Mouse (Mus musculus): ENCODE measurements around the gene E130114P18Rik. TPM values are rescaled to one million over a fixed set of nuclear protein-coding genes. Genes with fewer than 3 reads are reported as not detected.

E130114P18Rik gene
- total RNA-seq, 2 experiments from 2014 or later: 0.38 to 0.39 TPM

- intact Hi-C loops (cut with DNase I; ENCODE audit: low total_unique reads): no loop called here
- DNase-seq: no peak
Observed at GRCm38 (mm10) chr4:97765341-97766020, 12.4 kb downstream of the E130114P18Rik start.

GRCm38 (mm10) chr4:97764616-97765015, 13.3 kb downstream of the E130114P18Rik start:
- intact Hi-C loops (cut with DNase I; ENCODE audit: low total_unique reads): no loop called here
- DNase-seq: no peak

GRCm38 (mm10) chr4:97758661-97759060, 19.2 kb downstream of the E130114P18Rik start:
- intact Hi-C loops (cut with DNase I; ENCODE audit: low total_unique reads): loop anchor here (10.0 kb wide), 1 partner anchor 246 kb away; no protein-coding TSS in a partner anchor
- no peak for DNase-seq

GRCm38 (mm10) chr4:97757978-97758461, 19.9 kb downstream of the E130114P18Rik start:
- intact Hi-C loops (cut with DNase I; ENCODE audit: low total_unique reads): loop anchor here (10.0 kb wide), 1 partner anchor 247 kb away; no protein-coding TSS in a partner anchor
- DNase-seq: peak; percentile 22

- intact Hi-C loops (cut with DNase I; ENCODE audit: low total_unique reads): loop anchor here (10.0 kb wide), 1 partner anchor 247 kb away; no protein-coding TSS in a partner anchor
- DNase-seq: peak; percentile 79
Observed at GRCm38 (mm10) chr4:97757207-97757977, 20.5 kb downstream of the E130114P18Rik start.

GRCm38 (mm10) chr4:97754241-97754640, 23.6 kb downstream of the E130114P18Rik start:
- intact Hi-C loops (cut with DNase I; ENCODE audit: low total_unique reads): loop anchor here (5.0 to 10.0 kb wide), 3 partner anchors 251 to 568 kb away; no protein-coding TSS in a partner anchor
- DNase-seq: peak; percentile 73

- DNase-seq: no peak
- intact Hi-C loops (cut with DNase I; ENCODE audit: low total_unique reads): loop anchor here (5.0 to 10.0 kb wide), 3 partner anchors 251 to 569 kb away; no protein-coding TSS in a partner anchor
Observed at GRCm38 (mm10) chr4:97753521-97753920, 24.4 kb downstream of the E130114P18Rik start.

GRCm38 (mm10) chr4:97752276-97753010, 25.4 kb downstream of the E130114P18Rik start:
- DNase-seq: no peak
- intact Hi-C loops (cut with DNase I; ENCODE audit: low total_unique reads): loop anchor here (5.0 to 10.0 kb wide), 3 partner anchors 252 to 570 kb away; no protein-coding TSS in a partner anchor

GRCm38 (mm10) chr4:97751483-97752251, 26.2 kb downstream of the E130114P18Rik start:
- intact Hi-C loops (cut with DNase I; ENCODE audit: low total_unique reads): loop anchor here (5.0 to 10.0 kb wide), 3 partner anchors 253 to 571 kb away; no protein-coding TSS in a partner anchor
- DNase-seq: peak; percentile 86

- intact Hi-C loops (cut with DNase I; ENCODE audit: low total_unique reads): loop anchor here (5.0 to 10.0 kb wide), 3 partner anchors 254 to 571 kb away; no protein-coding TSS in a partner anchor
- DNase-seq: peak; percentile 94
Observed at GRCm38 (mm10) chr4:97751030-97751482, 26.8 kb downstream of the E130114P18Rik start.

GRCm38 (mm10) chr4:97750401-97750800, 27.5 kb downstream of the E130114P18Rik start:
- DNase-seq: no peak
- intact Hi-C loops (cut with DNase I; ENCODE audit: low total_unique reads): loop anchor here (5.0 to 10.0 kb wide), 3 partner anchors 254 to 572 kb away; no protein-coding TSS in a partner anchor

GRCm38 (mm10) chr4:97746106-97746900, 31.6 kb downstream of the E130114P18Rik start:
- no peak for DNase-seq
- intact Hi-C loops (cut with DNase I; ENCODE audit: low total_unique reads): loop anchor here (2.0 to 10.0 kb wide), 6 partner anchors 72 to 1042 kb away; no protein-coding TSS in a partner anchor

- peak; percentile 82 for DNase-seq
- intact Hi-C loops (cut with DNase I; ENCODE audit: low total_unique reads): loop anchor here (2.0 to 10.0 kb wide), 6 partner anchors 71 to 1041 kb away; no protein-coding TSS in a partner anchor
Observed at GRCm38 (mm10) chr4:97745296-97746105, 32.4 kb downstream of the E130114P18Rik start.

- intact Hi-C loops (cut with DNase I; ENCODE audit: low total_unique reads): loop anchor here (10.0 kb wide), 4 partner anchors 69 to 1039 kb away; no protein-coding TSS in a partner anchor
- no peak for DNase-seq
Observed at GRCm38 (mm10) chr4:97743932-97744331, 33.9 kb downstream of the E130114P18Rik start.

GRCm38 (mm10) chr4:97733392-97733791, 44.5 kb downstream of the E130114P18Rik start:
- no peak for DNase-seq
- intact Hi-C loops (cut with DNase I; ENCODE audit: low total_unique reads): no loop called here

GRCm38 (mm10) chr4:97730416-97730815, 47.5 kb downstream of the E130114P18Rik start:
- no peak for DNase-seq
- intact Hi-C loops (cut with DNase I; ENCODE audit: low total_unique reads): no loop called here
